9 mouse cellular contexts compared by ENCODE assay signal in the genomic region with DNA sequence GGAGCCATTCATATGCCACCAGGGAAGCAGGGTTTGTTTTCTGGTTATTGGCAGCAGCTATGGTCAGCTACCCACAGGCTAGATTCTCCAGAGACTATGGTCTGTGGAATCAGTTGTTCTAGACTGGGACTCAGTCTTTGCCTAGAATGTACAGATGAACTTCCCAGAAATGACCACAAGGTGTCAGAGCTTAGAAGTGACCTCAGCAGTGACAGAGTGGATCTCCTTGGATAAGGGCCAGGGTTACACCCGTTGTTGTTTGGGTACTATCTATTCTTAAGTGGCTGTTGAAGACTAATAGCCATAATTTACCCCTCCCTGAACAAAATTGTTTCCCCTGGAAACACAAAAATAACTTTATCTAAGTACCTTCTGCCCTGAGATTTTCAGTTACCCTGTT. TPM values are rescaled to one million over a fixed set of nuclear protein-coding genes. Genes with fewer than 3 reads are reported as not detected.
DNase-seq lines count a peak whose midpoint lies in the region; ATAC-seq and TF ChIP-seq lines count a peak whose summit lies in the region.
"Had no signal": no experiment of that assay in that cellular context is flagged by ENCODE, and none has a peak within 500 bp of the region (broad histone marks: within the 10 kb centered on the region; RNA-seq: fewer than 3 reads in every experiment).

No protein-coding gene starts in this region.

- TF ChIP-seq CTCF in E14TG2a.4 (conservative IDR thresholded peaks at IDR 0.05; ENCODE audit: low read length): peak; percentile 39
- TF ChIP-seq CTCF in kidney, postnatal 0 days (IDR thresholded peaks at IDR 0.05; ENCODE audit: low read depth): peak; percentile 71

- 24% methylated on average over 1 of the region's 1 CpGs for WGBS in heart, embryonic 10.5 days
- WGBS in kidney, postnatal 0 days: 7% methylated on average over 1 of the region's 1 CpGs

- no peak overlapping the region for H3K27ac ChIP-seq in heart, embryonic 10.5 days
- H3K27ac ChIP-seq in kidney, postnatal 0 days: no peak overlapping the region
- H3K27ac ChIP-seq: hindbrain, embryonic 15.5 days had no signal

- no peak overlapping the region for H3K9ac ChIP-seq in kidney, postnatal 0 days (ENCODE audit: low read depth, low read length)
- H3K9ac ChIP-seq: hindbrain, embryonic 15.5 days had no signal

- H3K36me3 ChIP-seq in heart, embryonic 10.5 days: no peaks in the 10 kb centered on the region
- no peaks in the 10 kb centered on the region for H3K36me3 ChIP-seq in E14TG2a.4 (ENCODE audit: insufficient read depth, low read length)
- H3K36me3 ChIP-seq in kidney, postnatal 0 days (ENCODE audit: insufficient read depth, low read length): no peaks in the 10 kb centered on the region
- H3K36me3 ChIP-seq: hindbrain, embryonic 15.5 days had no signal

- no peak overlapping the region for H3K4me2 ChIP-seq in kidney, postnatal 0 days (ENCODE audit: low read length)
- H3K4me2 ChIP-seq: hindbrain, embryonic 15.5 days had no signal

- peaks cover 12% of the 10 kb centered on the region; the same call in 1 of the 2 replicates for H3K4me1 ChIP-seq in heart, embryonic 10.5 days
- no peaks in the 10 kb centered on the region for H3K4me1 ChIP-seq in E14TG2a.4 (replicated peaks; ENCODE audit: low read depth, low read length)
- no peaks in the 10 kb centered on the region for H3K4me1 ChIP-seq in kidney, postnatal 0 days (replicated peaks; ENCODE audit: insufficient read depth, low read length)
- H3K4me1 ChIP-seq: hindbrain, embryonic 15.5 days had no signal

- ATAC-seq in kidney, postnatal 0 days (replicated peaks; ENCODE audit: low FRiP score, low read depth): no peak

- H3K27me3 ChIP-seq in heart, embryonic 10.5 days (ENCODE audit: insufficient read depth, poor library complexity, severe bottlenecking): no peaks in the 10 kb centered on the region
- H3K27me3 ChIP-seq in E14TG2a.4 (ENCODE audit: insufficient read depth, low read length): no peaks in the 10 kb centered on the region
- no peaks in the 10 kb centered on the region for H3K27me3 ChIP-seq in kidney, postnatal 0 days (ENCODE audit: insufficient read depth, low read length)
- H3K27me3 ChIP-seq: hindbrain, embryonic 15.5 days had no signal

- intact Hi-C loops in gastrocnemius, postnatal 36 days (cut with DNase I): no loop called here

- H3K9me3 ChIP-seq in heart, embryonic 10.5 days: no peaks in the 10 kb centered on the region
- H3K9me3 ChIP-seq in E14TG2a.4 (ENCODE audit: low read length): no peaks in the 10 kb centered on the region
- H3K9me3 ChIP-seq in kidney, postnatal 0 days (replicated peaks; ENCODE audit: low read length): no peaks in the 10 kb centered on the region
- H3K9me3 ChIP-seq: hindbrain, embryonic 15.5 days had no signal

- peak; percentile 22 for DNase-seq in heart, postnatal 4 days
- DNase-seq in heart, embryonic 10.5 days (ENCODE audit: low spot score): no peak
- peak; percentile 45 for DNase-seq in 3T3-L1 (ENCODE audit: low read depth, low spot score)
- DNase-seq in kidney, postnatal 0 days (ENCODE audit: low spot score): peak; percentile 62
- no peak for DNase-seq in spleen, adult 12 weeks (ENCODE audit: low spot score)
- no peak for DNase-seq in cerebellum, adult 18-20 months
- DNase-seq in gastrocnemius, postnatal 36 days: no peak

- no peak overlapping the region for H3K4me3 ChIP-seq in heart, embryonic 10.5 days
- H3K4me3 ChIP-seq in E14TG2a.4 (replicated peaks; ENCODE audit: low read length): no peak overlapping the region
- H3K4me3 ChIP-seq in kidney, postnatal 0 days (replicated peaks; ENCODE audit: low read depth, low read length): no peak overlapping the region
- H3K4me3 ChIP-seq: hindbrain, embryonic 15.5 days had no signal

RNA-seq across cellular contexts. Expression of gene Frmpd1, which starts 21.0 kb away (rescaled TPM):
- 1 to 10 TPM; 2.7 to 3.2 TPM for total RNA-seq in heart, postnatal 4 days (2021)
- 4.1 and 4.3 TPM in 2 replicates for polyA plus RNA-seq in heart, embryonic 10.5 days (2016; fragmentation: Nextera tagmentation; extraction: Ambion mirVana)
- polyA plus RNA-seq in kidney, postnatal 0 days (2015; fragmentation: Nextera tagmentation; extraction: Ambion mirVana): 0.27 and 0.30 TPM in 2 replicates
- total RNA-seq in gastrocnemius, postnatal 36 days (2021): under 1 TPM; 0.54 to 0.84 TPM

RNA-seq across cellular contexts. Expression of gene Tomm5, which starts 55.8 kb away (rescaled TPM):
- total RNA-seq in heart, postnatal 4 days (2021): 100 to 1,000 TPM; 119 to 141 TPM
- 248 and 292 TPM in 2 replicates for polyA plus RNA-seq in heart, embryonic 10.5 days (2016; fragmentation: Nextera tagmentation; extraction: Ambion mirVana)
- polyA plus RNA-seq in kidney, postnatal 0 days (2015; fragmentation: Nextera tagmentation; extraction: Ambion mirVana): 313 and 347 TPM in 2 replicates
- total RNA-seq in gastrocnemius, postnatal 36 days (2021): 10 to 100 TPM; 75.1 to 79.8 TPM

Comparison
In these comparisons a context has a peak if more than half of its experiments do, and no peak if none do; other contexts are left out.
1. DNase-seq: peak in heart, postnatal 4 days (single experiment), 3T3-L1 (single experiment) and kidney, postnatal 0 days (single experiment); none in heart, embryonic 10.5 days (single experiment), spleen, adult 12 weeks (single experiment), cerebellum, adult 18-20 months (0 of 2) and gastrocnemius, postnatal 36 days (0 of 2).